Mouse (Mus musculus): ENCODE measurements around the gene E130208F15Rik.

The E130208F15Rik gene

GRCm38 (mm10) chr7:30321539-30322284 lies at the start of gene E130208F15Rik:
E130208F15Rik (plus strand) TSS chr7:30321740.
- peak; percentile 78 to 83 for DNase-seq

- DNase-seq, result peak in 1 of 2 experiments; percentile 62
These were observed 47.2 kb upstream of the E130208F15Rik start for GRCm38 (mm10) chr7:30274383-30274782.

GRCm38 (mm10) chr7:30278911-30279310 lies 42.6 kb upstream of the E130208F15Rik start:
- no peak for DNase-seq

GRCm38 (mm10) chr7:30279536-30279935 lies 42.0 kb upstream of the E130208F15Rik start:
- DNase-seq, result no peak

GRCm38 (mm10) chr7:30279951-30280669 lies 41.4 kb upstream of the E130208F15Rik start, which contains the start of the genes Thap8 and Wdr62:
Thap8 (plus strand) TSS chr7:30280094.
Wdr62 (minus strand) TSS chr7:30280419.
- DNase-seq, result peak; percentile 94 to 95

GRCm38 (mm10) chr7:30280670-30281138 lies 40.8 kb upstream of the E130208F15Rik start:
- DNase-seq, result peak; percentile 92 to 96

DNA sequence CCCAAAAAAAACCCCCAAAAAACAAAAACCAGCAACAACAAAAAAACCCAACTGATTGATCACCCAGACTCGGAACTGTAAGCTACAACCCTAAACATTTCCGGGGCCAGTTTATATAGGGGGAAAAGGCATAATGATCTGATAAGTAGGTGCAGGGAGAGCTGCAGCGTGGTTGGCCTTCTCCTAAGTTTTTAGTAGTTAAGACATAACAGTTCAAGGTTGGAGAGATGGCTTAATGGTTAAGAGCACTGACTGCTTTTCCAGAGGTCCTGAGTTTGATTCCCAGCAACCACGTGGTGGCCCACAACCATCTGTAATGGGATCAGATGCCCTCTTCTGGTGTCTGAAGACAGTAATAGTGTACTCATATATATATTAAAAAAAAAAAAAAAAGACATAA lies 40.0 kb upstream of the E130208F15Rik start:
- no peak for DNase-seq

- no peak for DNase-seq
These were observed 38.8 kb upstream of the E130208F15Rik start for GRCm38 (mm10) chr7:30282740-30283139.

- DNase-seq, result peak in 1 of 2 experiments; percentile 47
These were observed 34.7 kb upstream of the E130208F15Rik start for GRCm38 (mm10) chr7:30286701-30287410.

- no peak for DNase-seq
These were observed 33.5 kb upstream of the E130208F15Rik start for GRCm38 (mm10) chr7:30288046-30288445.

DNA sequence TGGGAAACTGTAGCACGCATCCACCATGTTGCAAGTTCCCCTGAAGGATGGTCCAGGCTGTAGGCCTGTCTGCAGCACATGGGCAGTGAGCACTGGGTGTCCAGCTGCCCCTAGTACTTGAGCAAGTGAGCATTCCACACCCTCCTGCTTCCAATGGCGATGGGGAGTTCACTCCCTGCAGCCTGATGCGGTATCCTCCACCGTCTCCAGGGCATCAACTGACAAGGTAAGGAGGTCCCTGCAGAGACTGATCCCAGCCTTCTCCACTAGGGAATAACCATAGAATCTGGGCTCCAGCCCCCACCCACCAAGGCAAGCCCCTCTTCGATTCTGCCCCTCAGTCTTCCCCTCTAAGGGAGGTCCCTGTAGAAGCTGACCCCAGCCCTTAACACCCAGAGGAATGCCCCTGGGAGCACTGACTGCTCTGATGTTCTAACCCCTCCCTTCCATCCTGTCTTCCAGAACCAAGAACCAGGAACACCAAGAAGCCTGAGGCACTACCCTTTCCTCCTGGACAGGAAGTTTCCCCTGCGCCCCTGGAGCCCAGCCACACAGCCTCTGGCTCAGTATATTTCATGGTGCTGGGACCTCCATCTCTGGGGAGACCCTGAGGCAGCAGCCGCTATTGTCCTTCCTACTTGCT lies 32.3 kb upstream of the E130208F15Rik start:
- no peak for DNase-seq

GRCm38 (mm10) chr7:30289714-30290399 lies 31.7 kb upstream of the E130208F15Rik start:
- peak in 1 of 2 experiments; percentile 35 for DNase-seq

DNA sequence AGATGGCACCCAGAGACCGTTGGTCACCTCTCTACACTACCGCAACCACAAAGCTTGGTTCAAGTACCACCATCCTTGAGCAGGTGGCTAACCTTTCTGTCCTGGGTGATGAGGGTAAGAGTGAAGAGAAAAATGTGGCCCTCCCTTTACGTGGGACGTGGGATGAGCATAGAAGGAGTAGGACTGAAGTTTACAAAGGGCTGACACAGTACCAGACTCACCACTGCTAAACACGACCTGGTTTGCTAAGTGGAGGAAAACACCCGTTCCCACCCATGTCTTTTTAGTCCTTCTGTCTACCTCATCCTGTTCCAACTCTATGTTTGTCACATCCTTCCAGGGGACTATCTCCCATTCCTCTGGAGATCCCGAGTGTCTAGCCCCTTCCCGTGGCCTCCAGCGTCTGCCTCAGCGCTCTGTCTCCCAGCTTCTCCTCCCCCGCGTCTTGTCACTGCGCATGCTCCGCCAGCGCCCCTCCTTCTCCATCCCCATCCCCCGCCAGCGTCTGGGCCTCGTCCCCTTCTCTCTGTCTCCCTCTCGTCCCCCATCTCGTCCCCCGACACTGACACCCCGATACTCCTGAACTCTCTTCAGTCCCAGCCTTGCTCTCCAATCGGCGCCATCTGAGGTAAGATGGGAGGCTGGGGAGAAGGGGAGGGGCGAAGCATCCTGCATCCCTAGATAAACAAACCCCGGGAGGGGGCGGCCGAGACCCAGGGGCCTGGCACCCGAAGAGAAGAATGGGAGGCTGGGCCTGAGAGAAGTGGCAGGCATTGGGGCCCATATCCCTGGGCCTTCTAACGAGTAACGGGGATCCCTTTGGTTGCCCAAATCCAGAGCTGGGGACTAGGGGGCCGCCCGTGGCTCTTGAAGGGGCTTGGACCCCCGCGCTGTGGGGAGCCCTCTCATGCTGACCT lies 30.1 kb upstream of the E130208F15Rik start, which contains the start of gene Clip3:
Gene Clip3, plus strand, starts transcription at position 514 of the 917 bp plus-strand sequence.
- DNase-seq, result peak; percentile 71 to 75

DNA sequence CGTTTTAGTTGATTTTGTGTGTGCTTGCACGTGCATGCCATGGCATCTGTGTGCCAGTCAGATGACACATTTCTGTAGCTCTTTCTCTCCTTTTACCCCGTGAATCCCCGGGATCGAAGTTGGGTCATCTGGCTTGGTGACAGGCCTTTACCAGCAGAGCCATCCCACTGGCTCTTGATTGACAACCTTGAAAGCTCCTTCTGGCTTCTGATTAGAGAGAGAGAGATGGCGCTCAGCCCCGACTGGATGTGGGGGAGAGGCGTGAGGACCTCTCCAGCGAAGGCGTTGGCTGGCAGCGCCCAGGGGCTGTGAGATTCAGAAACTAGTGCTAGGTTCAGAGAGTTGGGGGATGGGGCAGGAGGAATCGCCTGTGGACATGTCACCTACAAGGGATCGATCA lies 27.7 kb upstream of the E130208F15Rik start:
- DNase-seq, result no peak

DNA sequence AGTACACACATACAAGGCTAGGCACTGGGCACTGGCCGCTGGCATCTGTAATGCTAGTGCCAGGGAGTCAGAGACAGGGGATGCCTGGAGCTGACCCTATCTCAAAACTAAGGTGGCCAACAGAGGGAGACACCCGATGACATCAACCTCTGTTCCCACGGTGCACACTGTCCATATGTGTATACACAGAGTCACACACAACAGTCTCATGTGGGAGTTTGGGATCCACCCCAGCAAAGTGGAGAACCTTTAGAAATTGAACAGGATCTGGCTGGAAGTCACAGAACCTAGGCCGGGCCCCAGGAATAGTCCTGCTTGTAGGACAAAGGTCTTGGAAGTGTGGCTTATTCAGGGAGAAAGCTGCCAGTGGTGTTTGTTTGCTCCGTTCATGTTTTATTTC lies 27.2 kb upstream of the E130208F15Rik start:
- DNase-seq, result no peak

- DNase-seq, result peak; percentile 50 to 69
These were observed 26.4 kb upstream of the E130208F15Rik start for GRCm38 (mm10) chr7:30295103-30295502.

DNA sequence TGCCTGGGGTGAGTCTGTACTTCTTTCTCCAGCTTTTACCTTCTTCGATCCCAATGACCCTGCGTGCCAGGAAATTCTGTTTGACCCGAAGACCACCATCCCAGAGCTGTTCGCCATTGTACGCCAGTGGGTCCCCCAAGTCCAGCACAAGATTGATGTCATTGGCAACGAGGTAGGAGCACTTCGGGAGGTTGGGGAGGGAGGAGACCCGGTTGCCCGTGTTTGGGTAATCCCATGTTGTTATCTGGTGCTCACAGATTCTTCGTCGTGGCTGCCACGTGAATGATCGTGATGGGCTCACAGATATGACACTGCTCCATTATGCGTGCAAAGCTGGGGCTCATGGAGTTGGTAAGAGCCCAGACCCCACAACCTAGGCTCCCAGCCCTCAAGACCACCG lies 24.7 kb upstream of the E130208F15Rik start:
- no peak for DNase-seq

GRCm38 (mm10) chr7:30297266-30297665 lies 24.3 kb upstream of the E130208F15Rik start:
- DNase-seq, result no peak

GRCm38 (mm10) chr7:30300914-30301313 lies 20.6 kb upstream of the E130208F15Rik start:
- DNase-seq, result no peak

- DNase-seq, result no peak
These were observed 15.3 kb upstream of the E130208F15Rik start for GRCm38 (mm10) chr7:30306083-30306779.

Data from lung, postnatal 4 days (tissue).